Mouse (Mus musculus) spleen, adult 2 months (tissue): ENCODE results near the gene Pank4.

ENCODE experiments used
- CTCF ChIP-seq: fragments of 200-500 bp; IDR thresholded peaks from 2 replicates; pipeline ENCODE4 v1.5.1; 2011; ENCODE audit warnings: mild to moderate bottlenecking, inconsistent platforms; ENCODE audit not compliant: insufficient read depth, insufficient read length, insufficient replicate concordance; ENCODE audit errors: extremely low read depth
- POLR2A ChIP-seq: fragments of 200-500 bp; IDR thresholded peaks from 2 replicates; pipeline ENCODE4 v1.6.1; 2011; ENCODE audit warnings: low read depth, low read length, inconsistent platforms

- TF ChIP-seq CTCF (no peak), POLR2A (no peak)
These were observed 10.3 kb downstream of the Pank4 start for GRCm38 (mm10) chr4:154974163-154974611.
